Mouse (Mus musculus) testis, adult 10 weeks (tissue): ENCODE results near the gene Gm3298. TPM values are rescaled to one million over a fixed set of nuclear protein-coding genes. Genes with fewer than 3 reads are reported as not detected.

Experiments used
- polyA plus RNA-seq: library from polyadenylated mRNA; stranded (reverse); fragments of 350-450 nt; fragmentation: Illumina TruSeq; extraction: RNeasy Lipid Tissue Mini Kit (QIAGEN cat#74804); gene quantifications from one replicate; pipeline ENCODE4 v1.2.3, GENCODE M21; 2014; ENCODE audit warnings: low read depth, low replicate concordance

Gm3298 gene
- not detected for polyA plus RNA-seq

GRCm38 (mm10) chr14:5015591-5015990, at the start of gene Gm3298:
TSS of gene Gm3298 (plus strand) at chr14:5015891.

GRCm38 (mm10) chr14:4983635-4984034, 32.1 kb upstream of the Gm3298 start, which contains the start of gene Gm8297:
TSS of gene Gm8297 (plus strand) at chr14:4983935.

GRCm38 (mm10) chr14:5050329-5050728, 34.6 kb downstream of the Gm3298 start, which contains the start of gene 4930555G01Rik:
TSS of gene 4930555G01Rik (plus strand) at chr14:5050629.

Other genes with a start within 250 kb of the Gm3298 start
- gene Gm9602, start 239.6 kb upstream of the Gm3298 start, polyA plus RNA-seq: 5.4 TPM
- 0.13 TPM for gene Gm3269, start 177.8 kb upstream of the Gm3298 start, polyA plus RNA-seq
- 0.70 TPM for gene Gm3264, start 160.3 kb upstream of the Gm3298 start, polyA plus RNA-seq
- 0.24 TPM for gene Gm3278, start 123.5 kb upstream of the Gm3298 start, polyA plus RNA-seq
- gene Gm8297, start 32.0 kb upstream of the Gm3298 start, polyA plus RNA-seq: 70.4 TPM
- 4.0 TPM for gene 4930555G01Rik, start 34.7 kb downstream of the Gm3298 start, polyA plus RNA-seq
- 4.1 TPM for gene Gm8281, start 55.1 kb downstream of the Gm3298 start, polyA plus RNA-seq
- gene Gm8279, start 115.6 kb downstream of the Gm3298 start, polyA plus RNA-seq: 34.0 TPM
- gene Gm3317, start 148.6 kb downstream of the Gm3298 start, polyA plus RNA-seq: not detected
- gene Gm8271, start 169.9 kb downstream of the Gm3298 start, polyA plus RNA-seq: 0.20 TPM
- gene Gm3526, start 244.7 kb downstream of the Gm3298 start, polyA plus RNA-seq: 2.9 TPM